Mouse (Mus musculus): ENCODE results near the gene Klhl21.
"Not testable (repeated sequence)": the region's sequence is repeated elsewhere in the genome, so short reads cannot be mapped to it uniquely, and the experiment has no call there.

The Klhl21 gene

DNA sequence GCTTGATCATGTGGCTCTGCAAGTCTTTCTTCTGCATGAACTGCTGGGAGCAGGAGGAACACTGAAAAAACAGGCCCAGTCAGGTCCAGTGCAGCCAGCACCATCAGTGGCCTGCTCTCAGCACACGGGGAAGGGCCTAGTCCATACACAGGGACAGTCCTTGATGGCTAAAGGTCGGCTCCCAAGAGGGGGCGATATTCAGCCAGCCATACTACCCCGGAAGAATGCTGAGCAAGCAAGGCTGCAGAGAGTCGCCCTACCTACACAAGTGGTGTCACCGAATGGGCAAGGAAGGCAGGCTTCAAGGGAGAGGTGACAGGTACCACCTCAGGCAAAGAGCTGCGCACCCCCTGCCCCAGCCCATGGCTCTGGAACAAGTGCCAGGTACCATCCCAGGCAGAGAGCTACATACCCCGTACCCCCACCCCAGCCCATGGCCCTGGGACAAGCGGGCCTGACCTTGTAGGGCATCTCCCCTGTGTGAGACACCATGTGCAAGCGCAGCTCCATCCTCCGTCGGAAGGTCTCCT lies 13.0 kb downstream of the Klhl21 start:
- DNase-seq (ENCODE audit: low spot score in 2 of 2) = no peak

DNA sequence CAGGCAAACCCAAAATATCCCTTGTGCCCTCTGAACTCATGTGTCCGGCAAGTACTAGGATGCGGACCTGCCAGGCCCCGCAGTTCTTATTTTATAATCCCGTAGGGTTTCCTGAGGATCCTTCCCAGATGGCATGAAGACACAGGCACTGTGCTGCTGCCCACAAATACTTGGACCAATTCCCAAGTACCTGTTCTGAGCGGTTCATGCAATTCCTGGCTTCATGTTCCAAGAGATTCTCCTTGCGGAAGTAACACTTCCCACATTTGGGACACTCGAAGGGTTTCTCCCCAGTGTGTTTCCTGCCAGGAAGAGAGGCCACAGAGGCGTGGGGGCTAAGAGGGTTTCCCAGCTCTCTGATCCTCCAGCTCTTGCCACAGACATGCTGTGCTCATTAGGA lies 13.9 kb downstream of the Klhl21 start:
- no peak for DNase-seq (ENCODE audit: low spot score in 2 of 2)

DNA sequence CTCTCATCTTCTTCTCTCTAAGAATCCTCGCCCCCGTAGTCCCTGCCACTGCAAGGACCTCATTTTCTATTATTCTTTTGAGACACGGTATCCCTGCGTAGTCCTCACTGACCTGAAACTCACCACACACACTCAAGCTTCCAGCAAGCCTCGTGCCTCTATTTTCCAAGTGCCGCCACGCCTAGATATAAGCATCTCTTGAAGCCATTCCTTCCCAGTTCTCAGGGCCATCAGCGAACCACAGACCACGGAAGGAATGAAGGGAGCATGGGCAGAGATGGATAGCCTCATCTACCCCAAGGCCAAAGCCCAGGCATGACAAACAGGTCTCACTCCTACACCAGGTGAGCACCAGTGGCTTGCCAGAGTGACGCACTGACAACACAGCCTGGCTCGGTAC lies 15.9 kb downstream of the Klhl21 start:
- DNase-seq (ENCODE audit: low spot score in 2 of 2) = no peak

DNA sequence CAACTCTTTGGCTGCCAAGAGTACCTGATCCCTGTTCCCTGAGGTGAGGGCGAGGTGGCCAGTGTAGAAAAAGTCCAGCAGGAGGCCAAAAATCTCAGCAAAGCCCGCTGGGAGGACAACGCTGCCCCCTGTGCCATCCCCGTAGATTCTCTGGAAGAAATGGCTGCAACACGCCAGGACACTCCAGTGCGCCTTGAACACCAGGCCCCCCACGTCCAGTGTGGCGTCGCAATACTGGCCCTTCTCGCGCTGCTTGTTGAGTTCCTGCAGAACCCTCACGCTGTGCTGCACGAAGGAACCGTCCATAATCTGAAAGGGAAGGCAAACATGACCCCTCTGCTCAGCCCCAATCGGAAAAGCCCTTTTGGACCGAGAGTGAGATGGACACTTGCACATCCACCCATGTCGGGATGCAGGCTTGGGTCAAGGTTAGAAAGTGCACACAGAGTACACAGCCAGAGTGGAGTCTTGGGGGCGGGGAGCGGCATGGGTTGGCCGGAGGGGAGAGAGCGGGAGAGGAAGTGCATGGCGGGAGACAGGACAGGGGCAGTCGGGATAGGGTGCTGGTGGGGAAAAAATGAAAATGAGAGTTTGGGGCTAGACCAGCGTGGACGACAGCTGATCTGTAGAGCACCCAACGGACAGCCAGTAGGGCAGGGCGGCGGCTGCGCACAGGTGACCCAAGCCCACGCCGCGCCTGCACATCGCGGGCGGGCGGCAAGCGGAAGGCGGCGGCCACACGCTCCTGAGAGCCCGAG lies 18.3 kb downstream of the Klhl21 start:
- DNase-seq (ENCODE audit: low spot score in 2 of 2) = no peak

DNA sequence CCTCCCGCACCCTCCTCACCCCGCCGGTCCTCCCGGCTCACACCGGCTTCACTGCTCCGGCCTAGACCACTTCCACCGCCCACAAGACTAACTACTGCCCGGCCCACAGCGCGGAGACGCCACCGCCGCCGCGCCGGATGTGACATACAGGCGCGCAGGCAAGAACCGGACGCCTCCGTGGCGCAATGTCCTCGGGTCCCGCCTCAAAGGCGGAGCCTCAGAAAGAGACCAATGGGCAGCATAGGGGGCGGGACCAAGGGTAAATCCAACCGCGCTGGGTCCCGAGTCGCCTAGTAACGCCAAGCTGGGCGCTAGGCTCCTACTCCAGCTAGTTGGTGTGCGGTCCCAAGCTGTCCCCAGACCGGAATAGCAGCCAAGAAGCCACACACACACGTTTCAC lies 18.9 kb downstream of the Klhl21 start, which contains the start of gene Zbtb48:
Gene Zbtb48, minus strand, starts transcription at position 148 of the 400 bp plus-strand sequence.
- DNase-seq (ENCODE audit: low spot score in 2 of 2) = peak; percentile 95 to 97

DNA sequence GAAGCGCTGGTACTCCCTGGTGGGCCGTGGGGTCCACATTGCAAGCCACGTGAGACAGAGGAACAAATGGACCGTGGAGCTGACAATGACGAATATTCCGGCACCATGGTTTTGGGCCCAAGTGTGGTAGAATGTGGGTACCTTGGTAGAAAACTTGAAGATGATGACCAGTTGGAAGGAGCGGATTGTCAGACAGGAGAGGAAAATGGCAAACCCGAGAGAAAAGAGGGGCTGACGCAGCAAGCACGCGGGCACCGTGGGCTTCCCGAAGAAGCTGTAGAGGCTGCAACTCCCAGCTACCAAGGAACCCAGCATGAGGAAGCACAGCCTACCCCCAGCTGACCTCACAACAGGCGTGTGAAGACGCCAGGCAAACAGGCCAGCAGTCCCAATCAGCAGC lies 19.9 kb downstream of the Klhl21 start:
- DNase-seq (ENCODE audit: low spot score in 2 of 2) = no peak

DNA sequence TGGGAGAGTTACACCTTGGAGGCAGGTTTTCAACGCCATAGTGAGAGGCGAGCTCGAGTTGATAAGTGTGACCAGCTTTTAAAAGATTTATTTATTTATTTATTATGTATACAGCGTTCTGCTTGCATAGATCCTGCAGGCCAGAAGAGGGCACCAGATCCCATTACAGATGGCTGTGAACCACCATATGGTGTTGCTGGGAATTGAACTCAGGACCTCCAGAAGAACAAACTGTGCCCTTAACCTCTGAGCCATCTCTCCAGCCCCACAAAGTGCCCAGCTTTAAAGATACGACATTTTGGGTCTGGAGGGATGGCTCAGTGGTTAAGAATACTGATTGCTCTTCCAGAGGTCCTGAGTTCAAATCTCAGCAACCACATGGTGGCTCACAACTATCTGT lies 20.5 kb downstream of the Klhl21 start:
- no peak for DNase-seq (ENCODE audit: low spot score in 2 of 2)

DNA sequence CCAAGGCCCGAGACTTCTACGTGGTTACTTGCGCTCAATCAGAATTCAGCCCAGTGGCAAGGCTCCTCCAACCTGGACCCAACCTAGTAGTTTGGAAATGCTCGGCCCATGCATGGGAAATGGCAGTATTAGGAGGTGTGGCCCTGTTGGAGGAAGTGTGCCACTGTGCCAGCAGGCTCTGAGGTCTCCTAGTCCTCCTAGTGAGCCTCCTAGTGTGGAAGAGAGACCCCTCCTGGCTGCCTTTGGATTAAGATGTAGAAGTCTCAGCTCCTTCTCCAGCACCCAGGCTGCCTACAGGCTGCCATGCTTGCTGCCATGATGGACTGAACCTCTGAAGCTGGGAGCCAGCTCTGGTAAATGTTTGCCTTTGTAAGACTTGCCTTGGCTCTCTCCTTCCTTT lies 21.4 kb downstream of the Klhl21 start:
- DNase-seq (ENCODE audit: low spot score in 2 of 2) = no peak

DNA sequence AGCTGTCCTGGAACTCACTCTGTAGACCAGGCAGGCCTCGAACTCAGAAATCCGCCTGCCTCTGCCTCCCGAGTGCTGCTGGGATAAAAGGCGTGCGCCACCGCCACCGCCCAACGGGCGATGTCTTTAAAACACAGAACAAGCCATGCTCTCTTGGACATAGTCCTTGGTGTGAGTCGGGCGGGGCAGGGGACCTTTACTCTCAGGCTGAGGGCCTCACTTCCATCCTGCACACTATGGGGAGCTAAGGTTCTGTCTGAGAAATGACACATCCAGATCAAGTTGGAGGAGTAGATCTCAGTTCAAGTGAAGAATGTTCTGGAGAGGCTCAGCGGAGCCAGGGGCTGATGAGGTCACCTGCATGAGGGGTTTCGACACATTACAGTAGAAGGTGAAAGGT lies 24.3 kb downstream of the Klhl21 start:
- DNase-seq (ENCODE audit: low spot score in 2 of 2) = no peak

DNA sequence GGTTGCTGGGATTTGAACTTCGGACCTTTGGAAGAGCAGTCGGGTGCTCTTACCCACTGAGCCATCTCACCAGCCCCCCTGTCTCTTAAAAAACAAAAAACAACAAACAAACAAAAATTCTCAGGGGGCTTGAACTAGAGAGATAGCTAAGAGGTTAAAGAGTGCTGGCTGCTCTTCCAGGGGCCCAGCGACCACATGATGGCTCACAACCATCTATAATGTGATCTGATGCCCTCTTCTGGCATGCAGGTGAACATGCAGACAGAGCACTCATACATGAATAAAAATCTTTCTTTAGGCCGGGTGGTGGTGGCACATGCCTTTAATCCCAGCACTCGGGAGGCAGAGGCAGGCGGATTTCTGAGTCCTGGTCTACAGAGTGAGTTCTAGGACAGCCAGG lies 27.9 kb downstream of the Klhl21 start:
- DNase-seq (ENCODE audit: low spot score in 2 of 2) = not testable (repeated sequence)

DNA sequence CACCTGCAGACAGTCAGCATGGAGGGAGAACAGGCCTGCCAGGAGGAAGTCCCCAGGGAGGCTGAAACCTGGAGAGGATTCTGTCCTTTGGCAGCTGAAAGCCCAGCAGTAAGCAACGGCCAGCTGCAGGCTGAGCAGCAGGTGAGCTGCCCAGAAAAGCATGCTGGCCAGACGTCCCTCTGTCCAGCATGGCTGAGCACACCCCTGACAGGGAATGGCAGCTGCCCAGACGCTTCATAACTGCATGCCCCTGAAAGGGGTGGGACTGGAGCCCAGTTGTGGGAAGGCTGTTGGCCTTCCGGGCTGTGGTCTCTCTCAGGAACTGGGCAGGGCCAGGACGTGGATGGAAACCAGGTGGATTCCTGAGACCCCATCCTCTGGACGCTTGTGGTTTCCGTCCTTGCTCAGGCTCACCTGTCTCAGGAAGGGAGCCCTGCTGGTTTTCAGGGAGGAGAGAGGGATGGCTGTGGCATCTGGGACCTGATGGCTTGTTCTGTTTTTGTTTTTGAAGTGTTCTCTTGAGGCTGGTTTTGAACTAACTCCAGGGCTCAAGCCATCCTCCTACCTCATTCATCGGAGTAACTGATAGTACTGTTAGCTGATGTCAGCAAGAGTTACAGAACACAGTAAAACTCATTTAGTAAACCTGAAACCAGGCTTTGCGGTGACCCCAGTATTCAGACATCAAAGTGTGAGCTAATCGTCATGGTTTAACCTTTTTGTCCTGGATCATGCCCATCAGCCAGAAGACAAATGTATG lies 29.8 kb downstream of the Klhl21 start, which contains the start of gene Tas1r1:
Gene Tas1r1, minus strand, starts transcription at position 344 of the 760 bp plus-strand sequence.
- no peak for DNase-seq (ENCODE audit: low spot score in 2 of 2)

DNA sequence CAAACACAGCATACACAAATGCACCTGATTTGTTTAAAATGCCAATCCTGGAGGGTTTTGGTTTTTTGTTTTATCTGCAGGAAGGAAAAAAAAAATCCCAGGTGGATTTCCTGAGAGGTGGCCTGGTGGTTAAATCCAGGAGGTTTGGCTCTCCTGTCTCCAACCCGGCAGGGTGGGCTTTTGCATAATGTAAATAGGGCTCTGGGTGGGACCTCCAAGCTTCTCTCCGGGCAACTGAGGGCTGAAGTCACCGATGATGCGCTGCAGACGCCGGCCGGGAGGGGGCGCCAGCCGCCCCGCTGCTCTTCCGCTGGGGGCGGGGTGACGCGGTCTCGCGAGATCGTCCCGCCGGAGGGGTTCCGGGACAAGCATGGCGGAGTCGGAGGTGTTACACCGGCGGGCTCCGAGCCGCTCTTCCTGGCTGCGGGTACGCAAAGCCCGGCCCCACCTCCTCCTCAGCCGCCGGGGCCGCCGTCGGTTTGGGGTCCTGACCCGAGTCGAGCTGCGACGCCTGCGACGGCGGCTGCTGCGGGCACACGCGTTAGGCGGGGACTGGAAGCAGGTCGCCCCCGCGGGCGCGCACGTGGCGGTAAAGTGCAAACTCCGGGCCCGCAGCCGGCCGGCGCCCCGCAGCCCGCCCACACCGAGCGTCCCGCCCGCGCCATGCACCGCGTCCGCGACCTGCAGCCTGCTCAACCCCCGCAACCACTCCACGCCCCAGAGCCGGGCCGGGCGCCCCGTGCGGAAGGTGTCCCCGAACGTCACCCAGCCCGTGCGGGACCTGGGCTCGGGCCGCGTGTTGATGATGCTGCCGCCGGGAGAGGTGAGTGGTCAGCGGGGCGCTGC lies 30.6 kb downstream of the Klhl21 start, which contains the start of gene Nol9:
Gene Nol9, plus strand, starts transcription at position 337 of the 846 bp plus-strand sequence.
- peak; percentile 90 to 93 for DNase-seq (ENCODE audit: low spot score in 2 of 2)

DNA sequence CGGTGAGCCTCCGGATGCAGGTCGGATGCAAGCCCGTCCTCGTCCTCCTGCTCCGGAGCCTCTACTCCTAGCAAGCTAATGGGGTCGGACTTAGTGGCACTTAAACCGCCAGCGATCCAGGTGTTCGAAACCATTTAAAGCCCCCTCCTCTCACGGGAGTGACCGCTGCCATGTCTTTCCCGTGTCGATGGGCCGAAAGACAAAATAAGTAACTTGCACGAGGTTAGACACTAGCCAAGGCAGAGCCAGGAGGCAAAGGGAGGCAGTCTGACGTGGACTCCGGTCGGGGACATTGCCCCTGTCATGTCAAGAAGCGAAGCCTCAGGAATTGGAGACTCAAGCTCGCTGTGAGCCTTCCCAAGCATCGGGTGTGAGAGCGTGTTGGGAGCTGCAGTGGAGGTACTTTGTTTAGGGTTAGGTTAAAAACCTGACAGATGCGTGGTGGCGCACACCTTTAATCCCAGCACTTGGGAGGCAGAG lies 31.3 kb downstream of the Klhl21 start:
- DNase-seq (ENCODE audit: low spot score in 2 of 2) = no peak

DNA sequence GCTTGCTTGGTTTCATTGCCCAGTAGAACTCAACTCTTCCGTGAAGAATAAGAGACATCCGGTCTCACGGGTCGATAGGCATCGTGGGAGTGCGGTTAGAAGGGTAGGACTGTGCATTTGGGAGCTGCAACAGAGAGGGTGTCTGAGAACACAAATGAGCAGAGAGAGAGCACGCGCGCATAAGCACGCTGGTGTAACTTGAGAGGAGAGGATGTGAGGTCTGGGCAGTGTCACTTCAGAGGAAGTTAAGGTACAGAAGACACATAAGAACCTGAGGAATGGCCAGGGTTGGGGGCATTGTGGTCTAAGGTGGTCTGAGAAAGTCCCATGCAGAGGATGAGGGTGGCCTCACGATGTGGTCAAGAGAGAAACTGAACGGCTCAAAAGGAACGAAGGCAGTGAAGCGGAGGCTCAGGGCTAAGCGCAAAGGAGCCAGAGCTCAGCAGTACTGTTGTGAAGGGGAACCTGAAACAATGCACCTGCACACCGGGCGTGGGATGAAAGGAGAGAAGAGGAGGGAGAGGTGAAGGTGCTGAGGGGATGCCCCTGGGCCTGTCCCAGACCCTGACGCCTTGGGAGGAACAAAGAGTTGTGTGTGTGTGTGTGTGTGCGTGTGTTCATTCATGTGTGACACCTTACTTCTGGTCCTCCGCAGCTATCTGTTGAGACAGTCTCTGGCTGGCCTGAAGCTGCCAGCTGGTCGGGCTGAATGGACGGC lies 33.5 kb downstream of the Klhl21 start:
- DNase-seq (ENCODE audit: low spot score in 2 of 2) = peak; percentile 64

DNA sequence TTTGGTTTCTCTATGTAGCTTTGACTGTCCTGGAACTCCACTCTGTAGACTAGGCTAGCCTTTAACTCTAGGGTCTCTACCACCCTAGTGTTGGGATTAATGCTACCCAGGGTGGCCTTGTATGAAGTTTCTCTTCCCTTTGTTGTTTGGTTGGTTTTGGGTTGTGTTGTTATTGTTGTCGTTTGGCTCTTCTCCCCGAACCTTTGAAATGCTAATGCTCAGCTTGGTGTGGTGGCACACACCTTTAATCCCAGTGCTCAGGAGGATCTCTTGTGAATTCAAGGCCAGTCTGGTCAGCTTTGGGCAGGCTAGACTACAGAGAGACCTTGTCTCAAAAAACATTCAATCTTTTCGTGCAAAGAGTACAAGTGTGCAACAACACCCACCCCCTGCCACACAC lies 34.6 kb downstream of the Klhl21 start:
- DNase-seq (ENCODE audit: low spot score in 2 of 2) = no peak

DNA sequence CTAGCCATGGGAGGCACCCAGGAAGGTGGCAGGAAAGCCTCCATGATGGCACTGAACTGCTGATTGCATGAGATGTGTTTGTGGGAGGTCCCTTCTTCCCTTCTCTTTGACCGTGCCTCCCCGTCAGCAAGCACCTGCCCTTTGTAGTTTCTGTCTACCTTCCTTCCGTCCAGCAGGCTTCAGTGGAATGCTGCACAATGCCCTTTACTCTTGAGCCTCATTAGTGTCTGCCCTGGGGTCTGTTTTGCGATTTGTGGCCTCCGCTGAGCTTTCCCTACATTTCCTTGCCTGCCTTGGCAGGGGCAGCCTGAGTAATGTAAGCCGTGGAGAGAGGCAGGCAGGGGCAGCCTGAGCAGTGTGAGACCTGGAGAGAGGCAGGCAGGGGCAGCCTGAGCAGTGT lies 36.0 kb downstream of the Klhl21 start:
- DNase-seq (ENCODE audit: low spot score in 2 of 2) = no peak

DNA sequence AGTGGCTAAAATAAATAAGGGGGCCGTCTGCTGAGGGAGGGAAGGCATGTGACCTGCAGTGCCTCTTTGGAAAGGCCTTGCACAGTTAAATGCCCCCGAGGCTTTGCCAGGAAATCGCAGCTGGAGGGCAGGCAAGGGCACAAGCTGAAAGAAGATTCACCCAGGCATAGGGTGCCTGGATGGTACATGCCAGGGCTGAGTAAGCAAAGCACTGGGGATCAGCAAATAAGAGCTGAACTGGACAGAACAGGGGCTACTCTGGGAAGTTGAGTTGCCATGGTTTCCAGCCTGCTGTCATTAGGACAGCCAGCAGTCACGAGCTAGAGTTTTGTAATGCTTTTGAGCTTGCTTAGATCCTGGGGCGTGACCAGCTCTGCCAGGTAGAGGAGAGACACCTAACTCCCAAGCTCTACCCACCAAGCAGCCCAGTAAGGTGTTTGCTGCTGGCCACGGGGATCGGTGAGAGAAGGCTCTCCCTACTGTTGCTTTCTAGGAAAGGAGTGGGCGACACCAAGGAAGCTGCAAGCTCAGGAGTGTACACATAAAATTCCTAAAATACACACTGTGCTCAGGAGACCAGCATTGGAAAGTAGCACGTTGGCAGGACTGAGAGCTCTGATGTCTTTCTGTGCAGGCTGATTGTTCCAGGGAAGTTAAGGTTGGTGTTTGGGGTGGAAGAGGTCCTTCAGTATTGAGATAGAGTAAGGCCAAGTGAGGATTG lies 53.9 kb downstream of the Klhl21 start:
- no peak for DNase-seq (ENCODE audit: low spot score in 2 of 2)

DNA sequence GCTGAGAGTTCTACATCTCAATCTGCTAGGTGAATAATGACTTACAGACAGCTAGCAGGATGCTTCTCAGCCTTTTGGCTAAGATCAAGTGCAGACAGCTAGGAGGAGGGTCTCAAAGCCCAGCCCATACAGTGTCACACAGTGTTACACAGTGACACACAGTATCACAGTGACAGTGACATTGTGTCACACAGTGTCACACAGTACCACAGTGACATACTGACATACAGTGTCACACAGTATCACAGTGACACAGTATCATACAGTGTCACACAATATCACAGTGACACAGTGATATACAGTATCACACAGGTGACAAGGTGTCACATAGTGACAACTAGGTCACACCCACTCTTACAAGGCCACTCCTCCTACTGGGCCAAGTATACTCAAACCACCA lies 58.7 kb downstream of the Klhl21 start:
- DNase-seq (ENCODE audit: low spot score in 2 of 2) = no peak

All from spleen, postnatal 36 days (tissue).